Mouse (Mus musculus) midbrain, embryonic 15.5 days (tissue): ENCODE measurements around the gene Papln. TPM values are rescaled to one million over a fixed set of nuclear protein-coding genes. Genes with fewer than 3 reads are reported as not detected.

Experiments
- polyA plus RNA-seq: library from polyadenylated mRNA; unstranded; fragments of >200 nt; fragmentation: Nextera tagmentation; extraction: Ambion mirVana; gene quantifications from 2 replicates; pipeline ENCODE4 v1.2.1, GENCODE M21; 2015

Gene Papln
- polyA plus RNA-seq, 1 experiment from 2014 or later = 0.22 TPM

Other genes starting within 250 kb of the Papln start
- gene Dcaf4, start 243.2 kb upstream of the Papln start, polyA plus RNA-seq = 45.8 and 51.4 TPM in 2 replicates
- gene Zfyve1, start 166.4 kb upstream of the Papln start, polyA plus RNA-seq = 30.4 and 31.7 TPM in 2 replicates
- 248 and 266 TPM in 2 replicates for gene Rbm25, start 132.4 kb upstream of the Papln start, polyA plus RNA-seq
- gene Psen1, start 75.5 kb upstream of the Papln start, polyA plus RNA-seq = 70.0 and 74.7 TPM in 2 replicates
- 16.0 and 17.5 TPM in 2 replicates for gene Numb, start 158.3 kb downstream of the Papln start, polyA plus RNA-seq
- 10.6 and 12.7 TPM in 2 replicates for gene Riox1, start 187.0 kb downstream of the Papln start, polyA plus RNA-seq
- 0.09 TPM in 1 of 2 replicates, not detected in the other for gene Heatr4, start 221.2 kb downstream of the Papln start, polyA plus RNA-seq
- 11.8 and 13.4 TPM in 2 replicates for gene Acot2, start 224.2 kb downstream of the Papln start, polyA plus RNA-seq
- gene Acot1, start 245.9 kb downstream of the Papln start, polyA plus RNA-seq = 69.7 and 83.0 TPM in 2 replicates